Mouse (Mus musculus) c-Kit-positive CD71-positive TER-119-negative erythroid progenitor cells, embryonic 14.5 days (primary cell): ENCODE results near the gene Slc16a4.

Experiments
- DNase-seq: peaks from one replicate; pipeline ENCODE4 v3.0.0-alpha.2; 2013; ENCODE audit warnings: low read depth

The Slc16a4 gene

DNA sequence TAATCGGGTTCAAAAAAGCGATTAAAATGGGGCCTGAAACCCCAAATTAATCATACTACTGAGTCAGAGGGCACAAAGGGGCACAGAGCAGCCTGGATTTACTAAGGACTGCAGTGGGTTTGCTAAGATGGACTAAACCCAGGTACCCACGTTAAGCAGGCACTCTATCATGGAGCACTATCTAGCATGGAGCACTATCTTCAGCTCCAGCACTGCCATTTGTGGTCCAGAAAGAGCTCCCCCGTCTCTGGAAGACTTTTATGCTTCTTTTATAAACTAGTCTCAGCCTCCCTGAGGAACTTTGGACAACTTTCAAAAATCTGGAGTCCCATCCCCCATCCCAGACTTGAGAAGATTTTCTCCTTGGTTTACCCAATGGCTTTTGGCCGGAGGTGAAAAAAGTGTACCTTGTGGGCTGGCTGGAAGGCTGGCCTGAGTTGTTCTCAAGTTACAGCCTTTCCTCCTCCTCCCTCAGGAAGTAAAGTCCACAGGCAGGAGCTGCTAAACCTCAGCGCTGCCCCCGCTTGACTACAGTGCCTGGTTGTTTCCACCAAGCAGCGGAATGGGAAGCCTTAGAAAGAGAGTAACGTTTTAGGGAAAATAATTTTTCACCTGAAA, at the start of gene Slc16a4:
Gene Slc16a4, plus strand, starts transcription at position 467 of the 618 bp plus-strand sequence.
- no peak for DNase-seq

- no peak for DNase-seq
These were observed 49.5 kb upstream of the Slc16a4 start for GRCm38 (mm10) chr3:107241389-107242094.

DNA sequence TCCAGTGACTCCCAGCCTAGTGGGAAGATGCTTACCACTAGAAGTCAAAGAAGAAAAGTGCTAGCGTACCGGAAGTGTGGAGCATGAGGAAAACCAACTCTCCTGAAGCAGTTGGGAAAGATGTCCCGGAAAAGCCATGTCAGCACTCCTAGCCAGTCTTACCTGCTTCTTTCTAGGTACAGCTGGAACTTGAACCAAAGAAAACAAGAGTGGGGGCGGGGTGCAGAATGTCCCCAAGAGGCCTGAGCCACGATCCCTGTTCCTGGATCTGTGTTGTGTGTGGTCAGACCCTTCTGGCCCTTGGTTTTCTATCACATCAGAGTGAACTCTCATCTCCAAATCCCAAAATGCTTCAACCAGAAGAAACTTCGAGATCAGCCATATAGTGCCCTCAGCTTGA, 44.2 kb upstream of the Slc16a4 start:
- DNase-seq = no peak

DNA sequence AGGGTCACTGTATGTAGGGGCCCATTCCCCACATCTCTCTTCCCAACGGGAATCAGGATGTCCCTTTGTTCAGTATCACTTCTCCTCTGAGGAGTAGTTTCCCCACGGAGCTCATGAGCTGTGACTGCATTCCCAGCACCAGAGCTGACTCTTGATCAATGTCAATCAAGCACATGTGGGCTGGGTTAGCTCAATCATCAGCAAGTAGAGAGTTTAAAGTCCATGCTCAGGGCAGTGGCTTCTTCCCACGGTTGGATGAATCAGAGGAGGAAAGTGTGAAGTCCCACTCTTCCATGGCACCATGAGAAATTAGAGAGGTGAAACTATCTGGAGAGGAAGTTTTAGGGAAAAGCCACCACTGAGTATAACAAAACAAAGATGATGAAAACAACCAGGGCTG, 42.0 kb upstream of the Slc16a4 start:
- DNase-seq = no peak

DNA sequence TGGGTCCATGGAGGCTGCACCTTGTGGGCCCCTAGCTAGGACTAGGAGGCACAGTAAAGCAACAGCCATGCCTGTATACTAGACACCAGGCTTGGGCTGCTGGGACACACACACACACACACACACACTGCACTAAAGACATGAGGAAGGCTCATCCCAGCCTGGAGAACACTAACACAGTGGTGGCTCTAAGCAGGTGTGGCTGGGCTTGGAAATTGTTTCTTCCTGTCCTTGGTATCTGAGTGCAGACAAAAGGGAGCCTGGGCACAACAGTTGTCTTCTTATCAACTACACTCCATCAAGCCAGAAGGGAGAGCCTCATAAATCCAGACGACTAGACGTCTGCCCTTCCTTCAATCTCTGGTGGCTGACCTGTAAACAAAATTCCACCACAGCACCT, 40.7 kb upstream of the Slc16a4 start:
- no peak for DNase-seq

GRCm38 (mm10) chr3:107252035-107252434, 39.0 kb upstream of the Slc16a4 start:
- no peak for DNase-seq

- DNase-seq = no peak
These were observed 37.1 kb upstream of the Slc16a4 start for GRCm38 (mm10) chr3:107253925-107254324.

- no peak for DNase-seq
These were observed 35.0 kb upstream of the Slc16a4 start for GRCm38 (mm10) chr3:107255992-107256391.

DNA sequence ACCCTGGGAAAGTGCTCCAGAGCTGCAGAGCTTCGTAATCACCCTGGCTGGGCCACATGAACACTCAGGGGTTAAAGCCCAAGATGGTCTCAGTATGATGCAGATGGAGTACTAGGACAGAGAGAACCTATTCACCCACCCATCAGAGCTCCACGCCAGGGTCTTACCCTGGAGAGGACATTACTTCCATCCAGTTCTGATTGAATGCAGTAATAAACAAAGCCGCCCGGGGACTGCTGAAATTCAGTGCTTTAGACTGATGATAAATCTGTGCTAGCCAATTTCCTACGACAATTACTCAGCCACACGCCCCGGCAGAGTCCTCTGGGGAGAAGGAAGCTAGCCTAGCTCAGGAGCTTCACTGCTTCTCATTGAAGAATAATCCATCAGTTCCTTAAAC, 34.3 kb upstream of the Slc16a4 start:
- DNase-seq = no peak

DNA sequence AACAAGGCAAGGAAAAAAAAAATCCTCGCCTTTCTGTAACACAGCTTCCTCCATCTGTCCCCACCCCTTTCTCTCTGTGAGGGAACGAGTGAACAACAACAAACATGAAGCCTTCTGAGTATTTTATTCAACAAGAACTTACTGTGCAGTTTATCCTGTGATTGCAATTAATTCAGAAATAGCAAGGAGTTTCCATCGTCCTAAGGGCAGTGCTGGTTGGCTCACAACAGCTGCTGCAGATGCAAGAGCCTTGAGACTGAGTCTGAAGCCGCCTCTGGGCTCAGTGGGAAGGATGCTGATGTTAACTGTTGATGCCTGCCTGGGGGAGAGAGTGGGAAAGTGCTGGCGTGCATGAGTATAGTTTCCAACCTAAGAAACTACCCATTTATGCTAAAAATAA, 33.1 kb upstream of the Slc16a4 start:
- DNase-seq = no peak

DNA sequence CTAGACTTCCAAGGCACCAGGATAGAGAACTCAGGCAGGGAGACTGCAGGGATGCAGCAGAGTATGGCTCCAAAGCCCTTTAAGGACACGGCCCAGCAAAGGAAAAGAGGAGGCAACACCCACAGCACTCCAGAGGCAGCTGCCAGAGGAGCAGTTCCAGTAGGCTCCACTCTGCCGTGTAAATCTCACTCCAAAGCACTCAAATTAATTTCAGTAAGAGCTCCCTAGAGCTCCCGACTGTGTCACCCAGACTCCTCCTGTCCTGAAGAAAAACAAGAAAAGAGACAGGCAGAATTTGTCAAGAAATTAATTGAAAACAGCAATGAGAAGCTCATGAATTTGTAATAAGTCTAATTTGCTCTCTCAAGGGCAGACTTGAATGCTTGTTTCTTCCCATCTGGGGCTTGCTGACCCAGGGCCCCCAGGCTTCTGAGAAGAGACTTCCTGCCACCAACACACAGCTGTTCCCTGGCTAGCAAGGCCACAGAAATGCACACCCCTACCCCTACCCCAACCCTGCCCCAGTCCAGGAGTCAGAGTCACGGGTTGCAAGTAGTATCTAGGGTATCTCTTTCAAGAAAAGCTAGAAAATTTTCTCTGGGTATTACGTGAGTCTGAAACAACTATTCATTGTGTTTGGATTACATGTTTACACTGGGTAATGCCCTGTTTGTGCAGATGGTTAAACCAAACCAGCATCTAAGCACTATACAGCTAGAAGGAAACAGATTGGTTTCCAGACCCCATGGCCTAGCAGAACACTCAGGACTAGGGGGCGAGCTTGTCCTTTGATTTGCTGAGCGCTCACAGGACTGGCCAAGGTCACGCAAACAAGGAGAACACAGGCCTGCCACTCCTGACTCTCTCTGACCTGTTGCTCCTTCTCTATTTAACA, 29.8 kb upstream of the Slc16a4 start:
- DNase-seq = no peak

GRCm38 (mm10) chr3:107261851-107262165, 29.2 kb upstream of the Slc16a4 start:
- no peak for DNase-seq

DNA sequence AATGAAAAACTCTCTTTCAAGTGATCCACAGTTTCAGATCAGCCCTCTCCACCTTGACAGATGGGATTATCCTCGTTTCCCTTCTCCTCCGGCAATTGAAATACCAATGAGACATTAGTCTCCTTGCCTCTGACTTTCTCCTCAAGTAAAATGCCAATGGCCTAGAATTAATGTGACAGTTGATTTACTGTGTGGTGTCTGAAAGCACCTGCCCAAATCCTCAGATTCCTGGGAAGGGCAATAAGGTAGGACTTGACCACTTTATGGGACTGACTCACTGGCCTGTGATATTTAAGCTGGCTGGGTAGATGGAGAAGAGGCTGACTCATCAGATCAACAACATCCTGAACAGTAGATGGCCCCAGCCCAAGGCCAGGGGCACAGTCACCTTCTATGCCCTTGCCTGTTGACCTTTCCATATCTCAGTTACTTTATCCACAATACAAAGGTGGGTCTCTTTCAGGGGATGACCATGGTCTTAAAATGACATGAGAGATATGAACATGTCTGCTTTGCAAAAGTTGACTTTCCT, 24.1 kb upstream of the Slc16a4 start:
- DNase-seq = no peak

DNA sequence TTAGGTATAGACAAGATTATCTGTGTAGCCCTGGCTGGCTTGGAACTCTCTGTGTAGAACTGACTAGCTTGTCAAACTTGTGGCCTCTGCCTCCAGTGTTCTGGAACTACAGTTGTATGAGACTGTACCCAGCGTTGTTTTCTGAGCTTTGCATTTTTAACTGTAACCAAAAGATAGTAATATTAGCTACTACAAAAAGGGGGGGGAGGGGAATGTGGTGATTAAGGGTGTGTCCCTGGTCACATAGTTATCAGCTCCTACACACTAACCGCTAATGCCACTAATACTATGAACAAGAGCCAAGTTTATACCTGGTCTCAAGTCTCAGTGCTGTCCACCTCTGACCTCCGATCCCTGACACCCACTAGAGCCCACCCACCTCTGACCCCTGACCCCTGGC, 18.6 kb upstream of the Slc16a4 start:
- peak; percentile 8 for DNase-seq

DNA sequence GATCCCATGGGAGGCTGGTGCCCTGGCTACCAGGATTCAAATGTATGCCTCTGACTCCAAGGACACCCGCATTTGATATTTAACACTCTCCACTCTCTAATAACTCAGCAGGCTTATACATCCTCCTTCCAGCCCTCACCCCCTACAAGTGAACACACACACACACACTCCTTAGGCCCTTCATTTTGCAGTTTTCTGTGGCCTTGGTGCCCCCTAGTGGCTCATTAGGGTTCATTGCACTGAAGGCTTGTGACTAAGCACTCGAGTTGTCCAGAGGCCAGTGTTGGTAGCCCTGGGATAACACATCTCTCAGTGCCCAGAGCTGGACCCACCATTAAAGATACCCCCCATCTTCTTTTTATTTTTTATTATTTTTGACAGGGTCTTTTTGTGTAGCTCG, 17.2 kb upstream of the Slc16a4 start:
- DNase-seq = peak; percentile 53

DNA sequence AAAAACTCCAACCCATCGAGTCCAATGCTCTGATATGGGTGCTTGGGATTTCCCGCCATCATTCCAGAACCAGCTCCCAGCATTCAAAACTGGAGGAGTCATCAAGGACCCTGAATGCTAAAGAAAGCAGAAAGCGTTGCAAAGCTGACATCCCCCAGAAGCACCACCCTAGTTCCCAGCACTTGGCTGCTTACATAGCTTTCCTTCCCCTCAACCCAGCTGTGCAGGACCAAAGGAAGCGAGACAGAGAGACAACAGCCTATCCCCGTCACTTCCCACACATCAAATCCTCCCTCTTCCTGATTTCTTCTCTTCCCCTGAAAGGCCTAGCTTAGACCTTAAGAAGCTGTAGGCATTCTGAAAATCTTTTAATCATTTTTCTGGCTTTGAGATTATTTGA, 15.7 kb upstream of the Slc16a4 start:
- DNase-seq = no peak

- no peak for DNase-seq
These were observed 15.0 kb upstream of the Slc16a4 start for GRCm38 (mm10) chr3:107275996-107276395.

GRCm38 (mm10) chr3:107276626-107277025, 14.4 kb upstream of the Slc16a4 start:
- DNase-seq = no peak

DNA sequence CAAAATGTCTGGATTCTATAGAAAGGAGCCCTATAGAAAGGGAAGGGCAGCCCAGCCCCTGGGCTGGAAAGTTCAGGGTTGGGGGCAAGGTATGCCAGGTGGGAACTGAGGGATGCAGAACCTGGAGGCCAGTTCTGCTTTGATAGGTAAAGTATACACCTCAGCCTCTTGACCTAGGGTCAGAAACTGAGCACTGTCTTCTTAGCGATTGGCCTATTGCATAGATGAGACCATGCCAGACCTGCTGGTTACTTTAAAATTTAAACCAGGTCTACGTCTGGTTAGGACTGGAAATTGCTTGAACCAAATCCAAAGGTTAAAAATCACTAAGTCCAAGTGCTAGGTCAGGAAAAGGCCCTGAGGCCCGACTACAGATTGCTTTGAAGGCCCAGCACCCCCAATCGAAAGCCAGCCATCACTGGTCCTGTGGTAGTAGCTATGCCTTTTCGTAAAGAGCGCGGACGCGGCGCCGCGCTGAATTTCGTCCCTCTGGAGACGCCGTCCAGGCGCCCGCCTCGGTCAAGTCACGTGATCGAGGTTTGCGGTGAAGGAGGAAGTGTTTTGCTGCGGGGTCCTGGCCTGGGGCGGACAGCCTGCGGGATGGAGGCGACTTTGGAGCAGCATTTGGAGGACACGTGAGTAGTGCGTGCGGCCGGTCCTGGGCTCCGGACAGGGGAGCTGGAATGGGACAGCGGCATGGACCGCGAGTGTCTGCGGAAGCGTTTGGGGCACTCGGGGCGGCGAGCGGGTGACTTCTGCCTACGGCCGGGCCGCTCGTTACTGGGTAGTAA, 12.4 kb upstream of the Slc16a4 start, which contains the start of gene Lamtor5:
Gene Lamtor5, plus strand, starts transcription at position 380 of the 791 bp plus-strand sequence.
- peak; percentile 81 for DNase-seq

DNA sequence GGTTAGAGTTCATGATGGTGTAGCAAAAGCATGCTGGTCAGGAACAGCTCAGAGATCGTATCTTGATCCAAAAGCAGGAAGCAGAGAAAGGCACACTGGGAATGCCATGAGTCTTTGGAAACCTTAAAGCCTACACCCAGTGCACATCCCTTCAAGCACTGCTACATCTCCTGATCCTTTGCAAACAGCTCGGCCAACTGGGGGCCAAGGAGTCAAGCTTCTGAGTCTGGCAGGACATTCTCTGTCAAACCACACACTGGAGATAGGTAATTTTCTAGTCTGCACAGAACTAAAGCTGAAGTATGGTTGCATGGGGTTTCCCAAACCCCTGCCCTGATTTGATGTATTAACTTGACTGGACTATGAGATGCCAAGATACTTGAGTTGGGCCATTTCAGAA, 4.9 kb upstream of the Slc16a4 start:
- DNase-seq = no peak

DNA sequence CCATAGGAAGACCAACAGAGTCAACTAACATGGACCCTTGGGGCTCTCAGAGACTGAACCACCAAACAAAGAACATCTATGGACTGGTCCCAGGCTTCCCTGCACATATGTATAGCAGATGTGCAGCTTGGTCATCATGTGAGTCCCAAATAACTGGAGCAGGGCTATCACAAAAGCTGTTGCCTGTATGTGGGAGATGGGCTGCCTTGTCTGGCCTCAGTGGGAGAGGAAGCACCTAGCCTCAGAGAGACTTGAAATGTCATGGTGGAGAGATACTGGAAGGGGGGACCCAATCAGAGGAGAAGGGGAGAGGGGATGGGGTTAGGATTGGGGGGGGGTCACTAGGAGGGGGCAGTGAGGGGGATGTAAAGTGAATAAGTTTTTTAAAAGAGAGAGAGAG, 3.7 kb upstream of the Slc16a4 start:
- no peak for DNase-seq
